Mouse (Mus musculus): Measurements from ENCODE around the gene Fam50a.

The Fam50a gene

GRCm38 (mm10) chrX:74312540-74313464 lies at the start of gene Fam50a:
TSS of gene Fam50a (plus strand) at chrX:74313033.
- DNase-seq = peak; percentile 89

DNA sequence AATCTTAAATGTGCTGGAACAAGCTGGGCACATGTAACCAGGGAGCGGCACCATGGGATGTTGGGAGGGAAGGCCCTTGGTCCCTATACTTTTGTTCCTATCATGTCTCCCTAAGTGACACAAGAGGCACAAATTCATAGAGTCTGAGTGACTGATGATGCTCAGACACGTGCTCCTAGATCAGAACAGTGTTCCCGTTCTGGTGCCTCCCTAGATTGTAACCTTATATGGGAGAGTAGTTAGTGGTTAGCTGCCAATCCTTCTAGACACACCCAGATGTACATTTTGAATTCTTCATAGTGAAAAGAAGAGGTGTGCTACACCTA lies 43.1 kb upstream of the Fam50a start:
- DNase-seq = no peak

DNA sequence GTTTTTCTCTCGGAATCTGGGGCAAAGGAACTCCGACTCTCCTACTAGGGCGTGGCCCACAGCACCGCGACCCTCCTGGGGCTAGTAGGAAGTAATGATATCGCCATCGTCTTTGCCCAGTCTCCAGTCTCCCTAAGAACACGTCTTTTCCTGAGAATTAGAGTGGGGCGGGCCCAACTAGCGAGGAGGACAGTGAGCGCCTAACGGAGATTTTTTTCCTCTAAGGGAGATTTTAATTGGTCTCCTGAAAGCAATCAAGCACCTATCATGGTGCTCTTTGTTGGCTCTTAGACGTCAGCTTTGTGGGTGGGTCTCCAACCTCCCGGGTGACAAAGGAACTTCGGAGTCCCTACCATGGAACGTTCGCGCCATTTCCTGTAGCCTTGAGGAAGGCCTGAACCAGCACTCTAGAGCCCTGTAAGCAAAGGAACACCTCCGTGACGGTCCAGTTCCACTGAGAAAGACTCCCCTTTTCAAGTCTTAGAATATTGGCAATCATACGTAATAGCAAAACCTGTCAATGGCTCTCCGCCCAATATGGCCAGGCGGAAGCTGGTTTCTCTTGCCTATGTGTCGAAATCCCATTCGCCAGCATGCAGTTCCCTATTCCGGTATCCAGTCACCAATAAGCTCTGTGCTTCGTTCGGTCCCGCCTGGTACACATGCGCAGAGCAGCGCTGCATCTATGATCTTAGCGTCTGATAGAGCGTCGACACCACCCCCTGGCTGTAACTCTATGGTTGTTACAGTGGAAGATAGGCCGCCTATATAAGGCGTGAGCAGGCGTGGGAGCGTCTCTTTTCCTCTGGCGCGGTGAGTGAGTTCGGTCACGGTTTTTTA lies 42.6 kb upstream of the Fam50a start, which contains the start of gene Rpl10:
Gene Rpl10 (plus strand): TSS at position 751 of the 840 bp plus-strand sequence.
- DNase-seq = peak; percentile 89

DNA sequence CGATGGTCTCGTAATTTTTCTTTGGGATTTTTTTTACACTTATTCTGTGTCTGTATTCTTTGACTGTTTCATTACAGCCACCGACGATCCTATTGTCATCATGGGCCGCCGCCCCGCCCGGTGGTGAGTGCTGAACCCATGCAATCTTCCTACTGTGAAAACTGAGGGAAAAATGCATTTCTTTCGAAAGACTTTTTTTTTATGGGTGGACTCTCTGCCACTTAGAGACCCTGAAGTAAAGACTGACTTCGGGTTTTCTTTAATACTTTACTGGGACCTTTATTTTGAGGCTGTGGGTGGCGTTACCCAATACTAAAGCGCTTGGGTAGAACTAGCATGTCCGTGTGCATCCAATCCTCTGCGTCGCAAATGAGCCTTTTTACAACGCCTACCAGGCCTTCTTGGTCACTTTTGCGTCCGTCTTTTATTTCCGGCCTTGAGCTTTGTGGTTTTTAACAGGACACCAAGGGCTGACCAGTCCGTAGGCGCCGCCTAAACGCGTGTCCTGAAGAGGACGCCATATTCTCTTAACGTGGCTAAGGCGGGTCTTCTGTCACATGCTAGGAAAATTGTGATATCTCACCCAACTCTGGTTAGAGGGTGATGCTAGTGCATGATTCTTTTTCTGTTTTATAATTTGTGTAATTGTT lies 41.8 kb upstream of the Fam50a start:
- DNase-seq = peak; percentile 7

GRCm38 (mm10) chrX:74273422-74274322 lies 39.2 kb upstream of the Fam50a start:
- no peak for DNase-seq

GRCm38 (mm10) chrX:74277916-74278315 lies 34.9 kb upstream of the Fam50a start:
- DNase-seq = no peak

DNA sequence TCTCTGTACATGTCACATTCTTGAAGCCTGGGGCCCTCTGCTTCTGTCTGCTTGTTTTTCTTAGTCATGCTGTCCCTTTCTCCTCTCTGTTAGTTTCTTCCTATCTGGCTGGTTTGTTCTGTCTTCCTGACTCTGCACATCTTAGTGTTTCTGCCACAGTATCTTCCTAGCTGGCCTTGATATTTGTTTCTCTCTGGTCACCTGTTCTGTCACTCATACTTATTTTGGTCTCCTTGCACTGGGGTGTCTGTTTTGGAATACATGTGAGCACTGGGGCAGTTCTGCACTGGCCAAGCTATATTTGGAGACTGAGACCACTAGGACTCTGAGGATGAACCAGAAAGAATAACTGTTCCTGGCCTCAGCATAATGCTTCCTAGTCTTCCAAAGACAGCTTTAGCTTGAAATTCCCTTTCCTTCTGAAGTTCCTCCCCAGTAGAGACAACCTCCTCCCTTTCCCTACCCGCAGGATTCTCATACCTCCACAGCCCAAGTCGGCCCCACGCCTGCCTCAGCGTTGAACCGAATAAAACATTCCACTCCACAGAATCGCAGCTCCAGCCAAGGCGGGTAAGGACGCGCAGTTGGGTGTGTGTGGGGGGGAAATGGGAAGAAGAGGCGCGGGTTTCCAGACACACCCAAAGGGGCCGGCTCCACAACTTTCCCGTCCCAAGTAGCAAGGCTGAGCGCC lies 31.6 kb upstream of the Fam50a start:
- no peak for DNase-seq

DNA sequence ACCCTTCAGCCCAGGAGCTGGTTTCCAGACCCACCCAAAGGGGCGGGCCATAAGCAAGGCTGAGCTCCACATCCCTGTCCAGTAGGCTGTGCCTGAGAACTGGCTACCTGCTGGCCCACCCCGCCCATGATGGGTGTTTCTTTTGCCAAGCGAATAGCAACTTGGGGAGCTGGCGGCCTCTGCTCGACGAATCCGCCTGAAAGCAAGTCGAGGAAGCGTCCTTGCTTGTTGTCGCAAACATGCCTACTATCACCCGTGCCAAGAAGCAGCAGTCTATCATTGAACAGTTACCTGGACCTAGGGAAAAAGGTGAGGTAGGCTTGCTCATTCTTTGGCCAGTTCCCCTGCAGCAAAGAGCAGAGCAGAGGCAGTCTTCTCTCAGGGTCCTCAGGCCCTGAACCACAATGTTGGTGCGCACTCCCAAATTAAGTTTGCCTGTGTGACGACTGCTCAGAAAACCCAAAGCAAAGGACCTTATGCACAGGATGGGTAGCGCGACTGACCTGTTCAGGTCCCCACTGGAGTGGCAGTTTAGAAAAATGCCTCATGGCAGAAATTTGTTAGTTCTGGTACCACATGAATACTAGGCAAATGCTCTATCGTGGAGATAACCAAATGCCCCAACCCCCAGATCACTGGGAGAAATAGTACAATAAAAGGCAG lies 31.0 kb upstream of the Fam50a start, which contains the start of the genes Taz and Dnase1l1:
Gene Taz (plus strand): TSS at position 181 of the 663 bp plus-strand sequence.
Gene Dnase1l1 (minus strand): TSS at position 606 of the 663 bp plus-strand sequence.
- DNase-seq = peak; percentile 52

DNA sequence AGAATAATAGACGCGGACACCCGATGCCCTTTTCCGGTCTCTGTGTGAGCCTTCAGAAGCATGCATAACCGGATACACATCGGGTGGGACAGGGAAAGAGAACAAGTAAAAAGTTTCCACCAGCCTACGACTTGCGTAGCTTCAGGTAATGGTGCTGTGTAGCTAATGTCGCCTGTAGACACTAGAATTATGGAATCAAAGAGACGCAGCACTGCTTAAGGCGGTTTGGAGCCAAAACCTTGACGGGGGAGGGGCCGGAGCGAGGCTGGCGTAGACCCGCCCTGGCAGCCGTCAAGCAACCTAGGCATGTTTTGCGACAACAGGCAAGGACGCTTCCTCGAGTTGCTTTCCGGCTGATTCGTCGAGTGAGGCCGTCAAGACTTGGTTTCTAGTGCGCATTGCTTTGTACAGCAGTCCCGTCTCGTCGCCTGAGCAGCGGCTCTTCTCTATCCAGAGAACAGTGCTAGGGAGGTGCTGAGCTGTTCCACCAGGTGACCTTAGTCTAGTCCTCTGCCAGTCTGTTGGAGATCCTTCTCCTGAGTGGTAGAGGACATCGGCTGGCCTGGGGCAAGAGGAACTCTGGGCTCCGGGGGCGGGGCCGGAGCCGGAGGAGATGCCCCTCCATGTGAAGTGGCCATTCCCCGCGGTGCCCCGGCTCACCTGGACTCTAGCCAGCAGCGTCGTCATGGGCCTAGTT lies 30.3 kb upstream of the Fam50a start:
- peak; percentile 90 for DNase-seq

DNA sequence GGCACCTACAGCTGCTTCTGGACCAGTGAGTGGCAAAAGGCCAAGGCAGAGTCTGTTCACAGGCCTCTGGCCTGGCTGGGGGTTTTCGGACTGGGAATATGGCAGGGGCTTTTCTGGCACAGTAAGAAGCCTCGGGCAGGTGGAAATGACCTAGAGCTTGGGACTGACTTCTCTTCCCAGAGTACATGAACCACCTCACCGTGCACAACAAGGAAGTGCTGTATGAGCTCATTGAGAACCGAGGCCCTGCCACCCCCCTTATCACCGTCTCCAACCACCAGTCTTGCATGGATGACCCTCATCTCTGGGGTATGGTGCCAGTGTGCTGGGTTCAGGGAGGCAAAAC lies 29.8 kb upstream of the Fam50a start:
- no peak for DNase-seq

DNA sequence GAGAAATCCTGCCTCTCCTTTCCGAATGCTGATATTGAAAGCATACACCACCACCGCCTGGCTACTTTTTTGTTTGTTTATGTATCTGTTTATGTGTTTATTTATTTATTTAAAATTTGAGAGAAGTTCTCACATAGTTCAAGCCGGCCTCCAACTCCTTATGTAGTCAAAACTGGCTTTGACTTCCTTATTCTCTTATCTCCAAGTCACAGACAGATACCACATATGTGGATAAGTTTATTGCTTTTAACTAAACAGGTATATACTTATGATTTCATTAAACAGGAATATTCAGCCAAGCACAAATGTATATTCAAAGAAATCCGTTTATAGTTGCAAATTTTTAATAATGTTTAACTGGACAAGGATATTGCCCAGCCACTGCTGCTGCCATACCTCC lies 19.4 kb upstream of the Fam50a start:
- no peak for DNase-seq

DNA sequence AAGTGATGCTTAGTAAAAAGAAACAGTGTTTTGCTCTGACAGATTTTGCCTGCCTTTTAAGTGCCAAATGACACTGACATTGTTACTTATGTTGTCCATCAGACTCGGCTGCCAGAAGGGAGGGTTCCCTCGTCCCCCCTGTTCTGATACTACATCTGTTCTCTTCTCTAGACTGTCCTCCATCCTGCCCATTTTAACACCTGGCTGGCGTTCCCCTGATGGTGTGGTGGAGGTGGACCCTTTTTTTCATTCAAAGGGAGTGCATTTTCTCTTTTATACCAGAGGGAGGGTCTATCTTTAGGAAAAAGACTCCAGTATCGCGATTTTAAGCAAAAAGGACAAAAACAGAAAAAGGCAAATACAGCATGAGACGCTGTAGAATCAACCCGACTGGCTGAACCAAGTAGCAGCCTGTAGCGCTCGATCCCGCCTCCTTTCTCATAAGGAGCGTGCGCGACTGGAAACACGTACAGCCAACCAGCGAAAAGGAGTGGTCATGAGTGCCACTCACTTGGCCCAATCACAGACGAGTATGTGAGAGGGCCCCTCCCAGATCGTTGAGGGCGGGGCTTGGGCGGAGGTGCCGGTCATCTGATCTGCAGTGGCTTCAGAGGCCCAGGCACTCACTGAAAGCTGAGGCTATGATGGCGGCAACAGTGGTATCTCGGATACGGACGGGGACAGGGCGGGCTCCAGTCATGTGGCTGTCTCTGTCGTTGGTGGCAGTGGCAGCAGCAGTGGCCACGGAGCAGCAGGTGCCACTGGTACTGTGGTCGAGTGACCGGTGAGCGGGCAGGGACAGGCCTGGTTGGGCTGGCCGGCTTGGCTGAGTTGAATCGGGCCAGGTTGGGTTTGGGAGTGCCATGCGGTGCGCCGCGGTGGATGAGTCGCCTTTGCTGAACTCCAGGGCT lies 16.0 kb upstream of the Fam50a start, which contains the start of gene Atp6ap1:
Gene Atp6ap1 (plus strand): TSS at position 560 of the 911 bp plus-strand sequence.
- DNase-seq = peak; percentile 92

DNA sequence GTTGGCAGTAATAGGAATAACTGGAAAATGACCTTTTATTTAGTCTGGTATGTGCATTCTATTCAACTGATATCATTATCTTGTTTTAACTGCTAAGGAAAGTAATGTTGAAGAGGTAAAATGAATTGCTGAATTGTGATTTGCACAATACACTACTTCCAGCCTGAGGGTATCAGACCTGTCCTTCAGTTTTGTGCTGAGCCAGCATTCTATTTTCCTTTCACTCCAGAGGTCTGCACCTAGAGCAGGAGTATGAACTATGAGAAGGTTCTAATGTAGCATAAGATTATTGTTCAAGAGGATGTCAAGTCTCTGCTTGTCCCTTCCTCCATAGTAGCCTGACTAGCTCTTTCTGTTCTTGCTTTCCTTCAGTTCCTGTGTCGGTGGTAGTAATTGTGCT lies 14.5 kb upstream of the Fam50a start:
- DNase-seq = no peak

- DNase-seq = no peak
Observed at GRCm38 (mm10) chrX:74299721-74300120, 13.1 kb upstream of the Fam50a start.

DNA sequence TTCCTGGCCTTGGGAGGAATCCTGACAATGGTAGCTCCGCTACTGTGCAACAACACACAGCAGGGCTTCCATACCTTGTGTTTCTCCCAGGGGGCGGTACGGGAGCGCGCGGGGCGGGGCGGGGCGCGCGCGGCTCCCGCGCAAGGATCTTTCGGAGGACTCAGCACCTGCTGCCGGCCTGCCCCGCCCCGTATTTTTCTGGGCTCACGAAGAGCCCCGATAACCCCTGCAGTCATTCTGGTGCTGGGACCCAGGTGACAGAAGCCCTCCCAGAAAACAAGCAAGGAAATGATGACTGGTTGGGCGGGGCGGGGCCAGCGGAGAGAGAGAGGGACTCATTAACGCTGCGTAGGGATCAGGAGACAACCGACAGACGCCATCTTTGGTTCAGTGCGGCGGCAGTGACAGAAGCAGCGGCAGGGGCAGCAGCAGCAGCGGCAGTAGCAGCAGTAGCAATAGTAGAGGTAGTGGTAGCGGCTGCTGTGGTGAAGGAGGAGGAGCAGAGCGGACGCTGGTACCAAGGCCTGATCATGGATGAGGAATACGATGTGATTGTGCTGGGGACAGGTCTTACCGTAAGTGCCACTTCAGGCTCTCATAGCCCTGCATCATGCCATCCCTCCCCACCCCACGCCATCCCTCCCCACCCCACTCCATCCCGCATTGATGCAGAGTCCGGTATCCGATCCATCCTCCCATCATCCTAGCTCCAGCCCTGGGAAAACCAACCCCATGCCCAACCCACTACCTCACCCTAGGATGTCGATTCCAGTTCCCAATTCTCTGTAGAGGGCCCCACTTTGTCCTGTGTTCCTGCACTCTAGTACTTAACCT lies 7.7 kb upstream of the Fam50a start, which contains the start of gene Gdi1:
Gene Gdi1 (plus strand): TSS at position 132 of the 834 bp plus-strand sequence.
- DNase-seq = peak; percentile 80

GRCm38 (mm10) chrX:74328725-74329161 lies 15.9 kb downstream of the Fam50a start, which contains the start of gene Plxna3:
TSS of gene Plxna3 (plus strand) at chrX:74329066.
- peak; percentile 53 for DNase-seq

GRCm38 (mm10) chrX:74329215-74329671 lies 16.4 kb downstream of the Fam50a start:
- no peak for DNase-seq

Measured in thymus, postnatal 14 days (tissue).